Mouse (Mus musculus) cortical plate, adult 2 months (tissue): Measurements from ENCODE around the gene Zscan5b.

ENCODE experiments used
- CTCF ChIP-seq: fragments of 200-500 bp; IDR thresholded peaks from 2 replicates; pipeline ENCODE4 v1.5.1; 2011; ENCODE audit warnings: mild to moderate bottlenecking, control low read depth, low read length; ENCODE audit not compliant: insufficient read depth; ENCODE audit errors: extremely low read depth
- POLR2A ChIP-seq: fragments of 200-500 bp; IDR thresholded peaks from 2 replicates; pipeline ENCODE4 v1.6.1; 2011; ENCODE audit warnings: mild to moderate bottlenecking, low read length, control low read depth; ENCODE audit not compliant: insufficient read depth; ENCODE audit errors: extremely low read depth

DNA sequence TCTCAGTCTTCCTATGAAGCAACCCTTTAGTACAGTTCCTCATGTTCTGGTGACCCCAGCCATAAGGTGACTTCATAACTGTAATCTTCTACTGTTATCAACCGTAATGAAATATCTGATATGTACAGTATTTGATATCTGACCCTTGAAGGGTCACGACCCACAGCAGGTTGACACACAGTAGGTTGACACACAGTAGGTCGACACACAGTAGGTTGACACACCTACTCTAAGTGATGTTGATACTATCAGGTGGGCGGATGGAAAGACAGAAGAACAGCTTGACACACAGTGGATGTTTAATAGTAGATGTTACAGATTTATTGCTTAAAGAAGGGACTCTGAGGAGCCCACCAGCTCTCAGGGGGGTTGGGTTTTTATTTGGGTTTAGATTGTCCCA is 40.9 kb downstream of the Zscan5b start:
- TF ChIP-seq CTCF (no peak), POLR2A (no peak)
